Mouse (Mus musculus) erythroblast, embryonic 14.5 days (primary cell): ENCODE data around the gene Psmc3ip. TPM values are rescaled to one million over a fixed set of nuclear protein-coding genes. Genes with fewer than 3 reads are reported as not detected.

ENCODE experiments used
- H3K27me3 ChIP-seq: 2 replicates; pipeline ENCODE4 v1.6.1; 2012; ENCODE audit warnings: inconsistent platforms; ENCODE audit not compliant: control insufficient read depth
- H3K36me3 ChIP-seq: 2 replicates; pipeline ENCODE4 v1.6.1; 2012; ENCODE audit warnings: mild to moderate bottlenecking, inconsistent platforms; ENCODE audit not compliant: control insufficient read depth
- H3K4me1 ChIP-seq: 2 replicates; pipeline ENCODE4 v1.6.1; 2012; ENCODE audit warnings: inconsistent platforms; ENCODE audit not compliant: control insufficient read depth
- H3K4me3 ChIP-seq: replicated peaks from 2 replicates; pipeline ENCODE3; 2012; ENCODE audit warnings: moderate library complexity, mild to moderate bottlenecking, inconsistent platforms
- H3K9me3 ChIP-seq: 2 replicates; pipeline ENCODE4 v1.6.1; 2012; ENCODE audit warnings: low read length, inconsistent platforms, mixed read lengths; ENCODE audit not compliant: control insufficient read depth
- GATA1 ChIP-seq: IDR thresholded peaks from 2 replicates; pipeline ENCODE4 v1.6.1; 2012; ENCODE audit warnings: low read length, inconsistent platforms, mixed read lengths
- TAL1 ChIP-seq: IDR thresholded peaks from 3 replicates; pipeline ENCODE4 v1.6.1; 2012; ENCODE audit warnings: low read length, inconsistent platforms, mixed read lengths
- polyA plus RNA-seq: library from polyadenylated mRNA; stranded (reverse); fragments of >175 nt; gene quantifications from 2 replicates; pipeline ENCODE4 v1.2.3, GENCODE M21; 2012

Gene Psmc3ip
- polyA plus RNA-seq, 1 experiment = 5.2 TPM

- no peak for TF ChIP-seq TAL1
- TF ChIP-seq GATA1 = no peak
- no peaks in the 10 kb centered on the region for H3K9me3 ChIP-seq
- H3K4me3 ChIP-seq = no peak overlapping the region
- no peaks in the 10 kb centered on the region for H3K27me3 ChIP-seq
- peaks cover 82% of the 10 kb centered on the region for H3K36me3 ChIP-seq
- peaks cover 30% of the 10 kb centered on the region for H3K4me1 ChIP-seq
Measured at GRCm38 (mm10) chr11:101098231-101098630, 3.0 kb upstream of the Psmc3ip start.

DNA sequence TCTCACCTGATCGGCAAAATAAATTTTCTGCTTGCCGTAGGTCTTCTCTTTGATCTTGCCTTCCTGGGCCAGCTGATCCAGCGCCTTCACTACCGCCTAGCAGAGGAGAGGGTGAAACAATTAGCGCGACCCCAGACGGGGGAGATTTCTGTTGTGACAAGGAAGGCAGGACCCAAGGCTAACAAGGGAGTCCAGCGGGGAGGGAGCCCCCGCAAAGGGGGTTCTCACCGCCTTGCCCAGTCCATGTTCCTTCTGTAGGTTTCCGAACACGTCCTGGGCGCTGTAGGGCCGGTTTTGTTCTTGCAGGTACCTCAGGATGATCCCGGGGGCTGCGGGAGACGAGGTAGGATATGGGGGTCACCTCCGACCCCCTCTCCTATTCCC, 314 bp downstream of the Psmc3ip start:
- no peaks in the 10 kb centered on the region for H3K27me3 ChIP-seq
- TF ChIP-seq GATA1 (no peak), TAL1 (no peak)
- peak overlapping the region; percentile 83 for H3K4me3 ChIP-seq
- peaks cover 38% of the 10 kb centered on the region for H3K4me1 ChIP-seq
- peaks cover 82% of the 10 kb centered on the region for H3K36me3 ChIP-seq
- H3K9me3 ChIP-seq = no peaks in the 10 kb centered on the region

DNA sequence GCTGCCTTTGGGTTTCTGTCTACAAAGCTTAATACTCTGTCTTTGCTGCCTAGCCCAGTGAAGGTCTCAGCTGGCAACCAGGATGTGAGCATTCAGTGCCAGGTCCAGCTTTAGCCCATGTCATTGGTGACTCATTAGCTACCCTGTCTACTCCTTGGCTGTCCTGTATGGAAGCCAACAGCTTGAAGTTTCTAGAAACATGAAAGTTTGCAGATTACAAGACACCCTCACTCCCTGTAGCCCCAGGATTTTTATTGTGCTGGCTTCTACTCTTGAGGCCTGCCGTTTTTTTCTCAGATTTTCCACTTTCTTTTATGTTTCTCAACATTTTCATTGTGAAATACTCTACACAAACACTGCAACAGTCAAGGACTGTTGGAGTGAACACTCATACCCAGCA, 5.3 kb downstream of the Psmc3ip start:
- Histone ChIP-seq H3K4me3 (no peak overlapping the region), H3K4me1 (peaks cover 66% of the 10 kb centered on the region), H3K27me3 (no peaks in the 10 kb centered on the region), H3K9me3 (no peaks in the 10 kb centered on the region), H3K36me3 (peaks cover 74% of the 10 kb centered on the region)
- no peak for TF ChIP-seq GATA1
- no peak for TF ChIP-seq TAL1

DNA sequence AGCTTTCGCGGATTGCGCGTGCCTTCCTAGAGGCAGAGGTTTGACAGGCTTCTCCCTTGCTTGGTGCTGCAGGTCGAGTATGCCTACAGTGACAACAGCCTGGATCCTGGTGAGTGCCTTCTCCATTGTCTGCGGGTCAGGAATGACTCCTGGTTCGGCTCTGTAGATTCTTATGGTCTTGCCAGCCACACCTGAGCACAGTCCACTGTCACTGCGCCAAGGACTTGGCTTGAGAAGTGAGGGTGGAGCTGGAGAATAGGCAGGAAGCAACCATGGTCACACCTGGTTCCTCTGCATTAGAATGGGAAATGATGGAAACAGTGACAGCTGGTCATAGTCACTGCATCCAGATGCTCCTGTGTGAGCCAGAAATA, 7.6 kb downstream of the Psmc3ip start:
- peaks cover 66% of the 10 kb centered on the region for H3K36me3 ChIP-seq
- H3K9me3 ChIP-seq = no peaks in the 10 kb centered on the region
- TF ChIP-seq TAL1 (no peak), GATA1 (no peak)
- H3K4me3 ChIP-seq = peak overlapping the region; percentile 76
- peaks cover 67% of the 10 kb centered on the region for H3K4me1 ChIP-seq
- no peaks in the 10 kb centered on the region for H3K27me3 ChIP-seq

GRCm38 (mm10) chr11:101086756-101087681, 8.2 kb downstream of the Psmc3ip start, which contains the start of gene Mlx:
Mlx (plus strand) TSS chr11:101087277.
- Histone ChIP-seq H3K4me3 (peak within 1 kb of the TSS; percentile 76), H3K9me3 (no peaks in the 10 kb centered on the region), H3K27me3 (peaks cover 2% of the 10 kb centered on the region), H3K4me1 (peaks cover 70% of the 10 kb centered on the region), H3K36me3 (peaks cover 60% of the 10 kb centered on the region)
- TF ChIP-seq GATA1 (peak; percentile 16; the same call in 1 of the 2 replicates), TAL1 (no peak)

DNA sequence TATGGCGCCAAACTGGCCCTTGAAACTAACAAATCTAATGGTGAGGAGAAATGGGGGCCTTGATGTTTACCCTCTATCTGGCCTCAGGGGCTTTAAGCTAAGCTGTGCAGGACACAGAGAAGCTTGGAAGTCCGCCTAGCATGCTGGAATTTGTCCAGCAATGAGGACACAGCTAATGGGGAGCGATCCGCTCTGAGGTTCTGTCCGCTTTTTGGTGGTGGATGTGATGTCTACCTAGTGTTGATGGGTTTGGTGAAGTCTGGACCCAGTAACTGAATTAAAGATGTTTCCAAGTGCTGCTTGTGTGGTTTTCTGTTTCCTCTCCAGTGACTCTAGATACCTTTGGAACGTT, 8.9 kb downstream of the Psmc3ip start:
- Histone ChIP-seq H3K4me3 (peak overlapping the region; percentile 76), H3K9me3 (no peaks in the 10 kb centered on the region), H3K27me3 (peaks cover 9% of the 10 kb centered on the region), H3K4me1 (peaks cover 77% of the 10 kb centered on the region), H3K36me3 (peaks cover 52% of the 10 kb centered on the region)
- TF ChIP-seq GATA1 (no peak), TAL1 (no peak)

- Histone ChIP-seq H3K27me3 (peaks cover 15% of the 10 kb centered on the region), H3K4me1 (peaks cover 80% of the 10 kb centered on the region), H3K4me3 (no peak overlapping the region), H3K9me3 (no peaks in the 10 kb centered on the region), H3K36me3 (peaks cover 47% of the 10 kb centered on the region)
- TF ChIP-seq TAL1 (no peak), GATA1 (no peak)
Measured at GRCm38 (mm10) chr11:101085617-101086322, 9.5 kb downstream of the Psmc3ip start.

DNA sequence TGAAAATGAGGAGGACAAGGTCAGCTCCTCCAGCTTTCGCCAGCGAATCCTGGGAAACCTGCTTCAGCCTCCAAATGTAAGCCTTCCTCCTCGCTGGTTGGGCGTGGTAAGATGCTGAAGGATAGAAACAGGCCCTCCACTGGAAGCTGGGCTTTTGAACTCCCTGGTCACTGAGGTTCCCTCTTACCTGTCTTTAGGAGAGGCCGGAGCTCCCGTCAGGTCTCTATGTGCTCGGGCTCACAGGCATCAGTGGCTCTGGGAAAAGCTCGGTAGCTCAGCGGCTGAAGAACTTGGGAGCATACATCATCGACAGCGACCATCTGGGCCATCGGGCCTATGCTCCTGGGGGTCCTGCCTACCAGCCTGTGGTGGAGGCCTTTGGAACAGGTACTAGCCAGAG, 10.4 kb downstream of the Psmc3ip start:
- Histone ChIP-seq H3K9me3 (peaks cover 1% of the 10 kb centered on the region; the same call in 1 of the 2 replicates), H3K27me3 (peaks cover 24% of the 10 kb centered on the region), H3K36me3 (peaks cover 37% of the 10 kb centered on the region), H3K4me1 (peaks cover 80% of the 10 kb centered on the region), H3K4me3 (no peak overlapping the region)
- no peak for TF ChIP-seq TAL1
- TF ChIP-seq GATA1 = no peak

GRCm38 (mm10) chr11:101084246-101084645, 11.0 kb downstream of the Psmc3ip start:
- Histone ChIP-seq H3K4me3 (no peak overlapping the region), H3K27me3 (peaks cover 30% of the 10 kb centered on the region), H3K4me1 (peaks cover 78% of the 10 kb centered on the region), H3K36me3 (peaks cover 32% of the 10 kb centered on the region), H3K9me3 (peaks cover 4% of the 10 kb centered on the region; the same call in 1 of the 2 replicates)
- TF ChIP-seq TAL1 (no peak), GATA1 (no peak)
